Mouse (Mus musculus) forebrain, embryonic 12.5 days (tissue): ENCODE data around the gene Lpin2. TPM values are rescaled to one million over a fixed set of nuclear protein-coding genes. Genes with fewer than 3 reads are reported as not detected.

Source experiments
- ATAC-seq: fragments of 200-750 bp; cut with Nextera tagmentation; 2 replicates; pipeline ENCODE4 v1.8.0; 2017; ENCODE audit warnings: moderate TSS enrichment; ENCODE audit not compliant: low FRiP score
- H3K27ac ChIP-seq: fragments of 300-500 bp; sonication (generic); 2 replicates; pipeline ENCODE4 v1.5.1; 2016; ENCODE audit warnings: mild to moderate bottlenecking
- H3K27me3 ChIP-seq: fragments of 300-500 bp; sonication (generic); 2 replicates; pipeline ENCODE4 v1.6.1; 2016; ENCODE audit warnings: mild to moderate bottlenecking
- H3K36me3 ChIP-seq: fragments of 300-500 bp; sonication (generic); replicated peaks from 2 replicates; pipeline ENCODE4 v1.6.1; 2016; ENCODE audit warnings: mild to moderate bottlenecking
- H3K4me1 ChIP-seq: fragments of 300-500 bp; sonication (generic); 2 replicates; pipeline ENCODE4 v1.6.1; 2016
- H3K4me2 ChIP-seq: fragments of 300-500 bp; sonication (generic); 2 replicates; pipeline ENCODE4 v1.6.1; 2016; ENCODE audit warnings: mild to moderate bottlenecking, moderate library complexity
- H3K4me3 ChIP-seq: fragments of 300-500 bp; sonication (generic); replicated peaks from 2 replicates; pipeline ENCODE4 v1.5.1; 2016; ENCODE audit warnings: mild to moderate bottlenecking
- H3K9ac ChIP-seq: fragments of 300-500 bp; sonication (generic); 2 replicates; pipeline ENCODE4 v1.6.1; 2016; ENCODE audit warnings: mild to moderate bottlenecking
- H3K9me3 ChIP-seq: fragments of 300-500 bp; sonication (generic); 2 replicates; pipeline ENCODE4 v1.6.1; 2016
- WGBS: fragments of 180-500 bp; shearing (Covaris S2); methylation state at CpG from one replicate; pipeline ENCODE4 v1.1.7; 2016; 5-methylcytosine and 5-hydroxymethylcytosine counted together
- polyA plus RNA-seq: library from polyadenylated mRNA; unstranded; fragments of >200 nt; fragmentation: Nextera tagmentation; extraction: Ambion mirVana; gene quantifications from 2 replicates; pipeline ENCODE4 v1.2.1, GENCODE M21; 2016

Gene Lpin2
- polyA plus RNA-seq, 1 experiment from 2014 or later, result 45.3 TPM

DNA sequence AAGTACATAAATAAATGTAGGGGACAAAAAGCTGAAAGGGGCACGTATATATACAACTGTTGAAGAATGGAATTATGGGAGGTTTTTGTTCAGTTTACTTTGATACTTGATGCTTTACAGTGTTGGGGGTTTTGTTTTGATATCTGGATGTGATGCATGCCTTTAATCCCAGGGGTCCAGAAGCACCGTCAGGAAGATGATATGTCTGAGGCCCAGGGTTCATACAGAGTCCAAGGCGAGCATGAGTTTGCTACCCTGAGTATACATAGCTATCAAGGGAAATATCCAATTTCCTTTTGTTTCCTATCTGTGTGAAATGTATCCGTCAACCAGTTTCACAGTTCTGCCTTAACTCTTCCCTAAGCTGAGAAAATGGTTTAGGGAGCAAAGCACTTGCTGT lies 29.0 kb upstream of the Lpin2 start:
- no peak for ATAC-seq
- Histone ChIP-seq H3K27me3 (no peaks in the 10 kb centered on the region), H3K4me3 (no peak overlapping the region), H3K4me1 (no peaks in the 10 kb centered on the region), H3K4me2 (no peak overlapping the region), H3K9ac (no peak overlapping the region), H3K9me3 (no peaks in the 10 kb centered on the region), H3K36me3 (no peaks in the 10 kb centered on the region), H3K27ac (no peak overlapping the region)
- WGBS, result 79% methylated on average over 4 of the region's 4 CpGs

DNA sequence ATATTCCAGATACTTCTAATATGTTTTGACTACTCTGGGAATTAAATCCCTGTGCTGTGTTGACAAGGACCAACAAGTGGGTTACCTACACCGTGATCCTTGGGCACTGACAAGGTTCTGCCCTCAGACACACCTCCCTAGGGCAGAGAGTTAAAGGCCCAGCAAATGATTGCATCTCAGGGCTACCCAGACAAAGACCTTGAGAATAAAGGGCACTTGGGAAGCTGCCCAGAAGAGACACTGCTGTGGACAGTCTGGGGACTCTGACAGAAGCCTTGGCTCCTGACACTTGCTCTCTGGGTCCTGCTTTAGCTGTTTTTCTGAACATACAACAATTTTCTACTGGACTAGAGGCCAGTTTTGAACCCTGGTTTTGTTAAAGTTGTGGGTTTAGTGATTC lies 27.1 kb upstream of the Lpin2 start:
- no peak overlapping the region for H3K9ac ChIP-seq
- ATAC-seq, result no peak
- H3K27me3 ChIP-seq, result no peaks in the 10 kb centered on the region
- H3K4me2 ChIP-seq, result no peak overlapping the region
- 86% methylated on average over 1 of the region's 1 CpGs for WGBS
- no peaks in the 10 kb centered on the region for H3K36me3 ChIP-seq
- no peaks in the 10 kb centered on the region for H3K9me3 ChIP-seq
- H3K4me3 ChIP-seq, result no peak overlapping the region
- no peak overlapping the region for H3K27ac ChIP-seq
- H3K4me1 ChIP-seq, result peaks cover 10% of the 10 kb centered on the region

DNA sequence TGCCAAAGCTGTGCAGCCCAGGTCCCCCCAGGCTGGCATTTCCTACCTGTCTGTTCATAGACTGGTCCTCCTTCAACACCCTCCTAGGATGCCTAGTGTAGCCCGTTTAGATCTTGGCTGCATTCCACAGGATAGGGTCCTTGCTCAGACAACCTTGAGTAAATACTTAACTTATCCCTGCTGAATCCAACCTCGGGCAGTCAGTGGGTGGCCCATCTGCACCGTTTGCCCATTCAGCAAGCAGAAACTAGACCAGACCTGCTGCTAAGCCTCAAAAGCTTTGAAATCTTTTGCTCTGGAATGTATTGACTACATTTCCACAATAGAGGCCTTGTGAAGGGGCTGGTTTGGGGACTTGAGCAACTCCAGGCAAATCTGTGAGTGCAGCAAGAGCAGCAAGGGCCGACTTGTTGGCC lies 23.2 kb upstream of the Lpin2 start:
- Histone ChIP-seq H3K27ac (0 out of 2 replicates have a peak overlapping the region, but pooled peaks have one; percentile 33), H3K27me3 (no peaks in the 10 kb centered on the region), H3K4me2 (no peak overlapping the region), H3K4me1 (peaks cover 10% of the 10 kb centered on the region), H3K4me3 (no peak overlapping the region), H3K9me3 (no peaks in the 10 kb centered on the region), H3K36me3 (no peaks in the 10 kb centered on the region), H3K9ac (no peak overlapping the region)
- WGBS, result 10% methylated on average over 4 of the region's 4 CpGs
- no peak for ATAC-seq

DNA sequence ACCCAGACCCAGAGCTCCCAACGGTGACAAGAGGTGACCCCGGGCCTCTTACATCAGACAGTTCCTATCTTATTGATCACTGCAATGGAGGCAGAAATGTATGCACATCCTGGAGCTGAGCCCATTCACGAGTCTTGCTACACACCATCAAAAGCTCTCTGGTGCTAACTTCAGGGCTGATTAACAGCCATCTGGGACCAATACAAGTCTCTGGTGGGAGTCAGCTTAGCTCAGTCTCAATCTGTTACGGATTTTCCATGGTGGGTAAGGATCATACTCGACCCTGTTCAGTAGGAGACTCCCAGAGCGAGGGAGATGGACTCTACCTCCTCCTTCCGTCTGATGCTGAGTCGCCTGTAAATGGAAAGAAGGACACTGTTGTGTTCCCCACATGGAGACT lies 22.6 kb upstream of the Lpin2 start:
- ATAC-seq, result no peak
- 67% methylated on average over 8 of the region's 8 CpGs for WGBS
- H3K27me3 ChIP-seq, result no peaks in the 10 kb centered on the region

DNA sequence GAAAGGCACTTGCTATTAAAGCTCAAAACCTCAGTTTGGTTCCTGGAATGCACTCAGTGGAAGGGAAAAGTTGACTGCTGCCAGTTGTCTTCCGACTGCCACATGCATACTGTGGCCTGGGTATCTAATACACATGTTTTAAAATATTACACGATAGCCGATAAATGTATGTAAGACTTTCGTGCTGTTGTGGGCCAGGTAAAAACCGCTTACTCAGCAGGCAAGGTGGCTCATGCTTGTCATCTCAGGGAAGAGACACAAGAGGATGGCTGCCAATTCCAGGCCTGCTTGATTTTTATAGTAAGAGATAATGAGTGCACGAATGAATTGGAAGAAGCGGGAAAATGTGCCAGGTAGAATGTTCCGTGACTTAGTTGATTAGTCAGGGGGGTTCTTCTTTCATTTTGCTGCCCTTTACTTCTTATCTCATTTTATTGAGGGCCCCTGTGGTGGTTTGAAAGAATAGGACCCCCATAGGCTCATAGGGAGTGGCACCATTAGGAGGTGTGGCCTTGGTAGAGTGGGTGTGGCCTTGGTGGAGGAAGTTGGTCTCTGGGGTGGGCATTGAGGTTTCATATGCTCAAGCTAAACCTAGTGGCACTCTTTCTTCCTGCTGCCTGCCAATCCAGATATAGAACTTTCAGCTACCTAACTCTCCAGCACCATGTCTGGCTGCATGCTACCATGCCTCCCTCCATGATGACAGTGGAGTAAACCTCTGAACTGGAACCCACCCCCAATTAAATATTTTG lies 21.9 kb upstream of the Lpin2 start:
- Histone ChIP-seq H3K36me3 (no peaks in the 10 kb centered on the region), H3K4me3 (no peak overlapping the region), H3K27ac (no peak overlapping the region), H3K4me2 (no peak overlapping the region), H3K9me3 (no peaks in the 10 kb centered on the region), H3K4me1 (peaks cover 10% of the 10 kb centered on the region), H3K9ac (no peak overlapping the region), H3K27me3 (no peaks in the 10 kb centered on the region)
- WGBS, result 95% methylated on average over 8 of the region's 8 CpGs
- no peak for ATAC-seq

More for the DNA sequence above, 22.6 kb upstream of the Lpin2 start:
- H3K4me1 ChIP-seq, result peaks cover 10% of the 10 kb centered on the region
- no peak overlapping the region for H3K4me2 ChIP-seq
- H3K9ac ChIP-seq, result no peak overlapping the region
- H3K4me3 ChIP-seq, result no peak overlapping the region
- no peaks in the 10 kb centered on the region for H3K9me3 ChIP-seq
- H3K27ac ChIP-seq, result 0 out of 2 replicates have a peak overlapping the region, but pooled peaks have one; percentile 33
- no peaks in the 10 kb centered on the region for H3K36me3 ChIP-seq

DNA sequence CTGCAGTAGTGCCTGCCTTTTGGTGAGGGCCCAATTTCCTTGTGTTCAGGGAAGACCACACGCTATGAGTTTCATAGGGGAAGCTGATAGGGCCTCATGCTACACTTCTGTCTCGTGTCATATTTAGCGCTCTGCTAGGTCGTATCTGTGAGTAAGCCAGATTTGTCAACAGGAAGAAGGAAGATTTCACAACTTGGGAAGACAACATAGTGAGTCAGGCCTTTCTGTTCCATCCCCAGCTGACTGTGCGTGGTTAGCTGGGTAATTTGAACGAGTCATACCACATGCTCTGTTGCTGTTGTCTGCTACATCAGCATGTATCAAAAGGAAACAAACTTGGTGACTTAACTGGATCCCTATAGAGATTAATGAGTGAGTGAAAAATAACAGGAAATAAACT lies 17.4 kb upstream of the Lpin2 start:
- no peak overlapping the region for H3K4me2 ChIP-seq
- no peaks in the 10 kb centered on the region for H3K27me3 ChIP-seq
- H3K4me3 ChIP-seq, result no peak overlapping the region
- no peaks in the 10 kb centered on the region for H3K36me3 ChIP-seq
- H3K4me1 ChIP-seq, result no peaks in the 10 kb centered on the region
- no peak overlapping the region for H3K27ac ChIP-seq
- WGBS, result 81% methylated on average over 6 of the region's 6 CpGs
- no peak overlapping the region for H3K9ac ChIP-seq
- ATAC-seq, result no peak
- H3K9me3 ChIP-seq, result no peaks in the 10 kb centered on the region

DNA sequence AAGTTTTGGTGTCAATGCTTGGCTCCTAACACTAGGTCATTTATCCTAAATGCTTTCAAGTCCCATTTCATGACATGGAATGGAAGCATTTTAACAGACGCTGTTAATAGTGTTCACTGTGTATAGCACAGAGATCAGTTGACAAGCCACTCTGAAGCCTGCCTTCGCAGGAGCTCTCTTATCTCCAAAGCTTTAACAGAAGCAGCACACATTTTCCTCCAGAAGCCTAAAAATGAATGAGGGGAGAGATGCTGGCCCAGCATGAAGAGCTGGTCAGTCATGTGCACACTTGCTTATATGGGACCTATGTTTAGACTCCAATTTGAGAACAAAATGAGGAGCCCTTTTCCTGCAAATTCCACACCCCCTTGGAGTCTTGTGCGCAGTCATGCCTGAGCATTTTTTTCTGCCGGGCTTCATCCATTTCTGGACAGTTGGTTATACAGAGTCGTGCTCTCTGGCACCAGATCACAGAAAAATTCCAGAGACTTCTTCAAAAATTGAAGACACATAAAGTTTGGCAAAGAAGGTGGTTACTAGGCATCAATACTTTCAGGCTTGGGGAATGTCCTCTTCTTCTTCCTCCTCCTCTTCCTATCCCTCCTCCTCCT lies 14.1 kb upstream of the Lpin2 start:
- no peaks in the 10 kb centered on the region for H3K4me1 ChIP-seq
- H3K9ac ChIP-seq, result no peak overlapping the region
- no peak for ATAC-seq
- no peak overlapping the region for H3K4me3 ChIP-seq
- H3K4me2 ChIP-seq, result no peak overlapping the region
- 91% methylated on average over 5 of the region's 5 CpGs for WGBS
- no peak overlapping the region for H3K27ac ChIP-seq
- H3K9me3 ChIP-seq, result no peaks in the 10 kb centered on the region
- H3K36me3 ChIP-seq, result no peaks in the 10 kb centered on the region
- no peaks in the 10 kb centered on the region for H3K27me3 ChIP-seq

DNA sequence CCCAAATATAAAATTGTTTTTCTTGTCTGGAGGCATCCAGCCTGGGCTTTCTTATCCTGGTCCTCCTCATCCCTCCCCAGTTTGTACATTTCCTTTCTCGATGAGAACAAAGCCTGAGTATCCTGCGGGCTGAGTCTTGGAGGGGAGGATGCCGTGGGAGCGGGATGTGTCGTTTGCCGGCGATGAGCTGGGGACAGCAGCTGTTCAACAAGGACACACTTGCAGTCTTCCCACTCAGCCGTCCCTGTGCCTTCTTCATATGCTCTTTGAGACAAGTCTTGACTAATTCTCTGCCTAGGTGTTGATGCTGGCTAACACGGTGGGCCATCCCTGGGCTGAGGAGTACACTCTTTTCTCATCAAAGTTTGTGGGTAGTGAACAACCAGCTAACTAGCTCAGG lies 13.5 kb upstream of the Lpin2 start:
- Histone ChIP-seq H3K27ac (no peak overlapping the region), H3K27me3 (no peaks in the 10 kb centered on the region), H3K9me3 (no peaks in the 10 kb centered on the region), H3K4me2 (no peak overlapping the region), H3K9ac (no peak overlapping the region), H3K4me3 (no peak overlapping the region), H3K4me1 (no peaks in the 10 kb centered on the region), H3K36me3 (no peaks in the 10 kb centered on the region)
- 66% methylated on average over 9 of the region's 9 CpGs for WGBS
- no peak for ATAC-seq

DNA sequence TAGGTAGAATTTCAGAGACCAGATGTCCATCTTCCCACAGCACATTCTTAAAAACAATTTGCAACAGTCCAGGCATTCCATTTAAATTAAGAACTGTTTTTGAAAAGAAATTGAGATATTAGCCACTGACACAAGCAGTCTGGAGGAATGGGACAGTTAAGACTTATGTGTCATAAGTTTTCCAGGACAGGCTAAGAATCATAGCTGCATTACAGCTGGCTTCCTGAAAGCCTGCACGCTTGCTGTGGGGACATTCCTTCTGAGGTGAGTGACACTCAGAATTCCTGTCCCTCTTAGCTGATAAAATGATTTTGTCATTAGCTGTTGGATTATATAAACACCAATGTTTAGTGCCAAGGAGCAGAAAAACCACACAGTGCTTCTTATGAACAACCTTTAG lies 12.7 kb upstream of the Lpin2 start:
- ATAC-seq, result no peak
- WGBS, result 88% methylated on average over 1 of the region's 1 CpGs
- Histone ChIP-seq H3K27ac (no peak overlapping the region), H3K4me2 (no peak overlapping the region), H3K9ac (no peak overlapping the region), H3K27me3 (no peaks in the 10 kb centered on the region), H3K9me3 (no peaks in the 10 kb centered on the region), H3K4me3 (no peak overlapping the region), H3K36me3 (no peaks in the 10 kb centered on the region), H3K4me1 (no peaks in the 10 kb centered on the region)

DNA sequence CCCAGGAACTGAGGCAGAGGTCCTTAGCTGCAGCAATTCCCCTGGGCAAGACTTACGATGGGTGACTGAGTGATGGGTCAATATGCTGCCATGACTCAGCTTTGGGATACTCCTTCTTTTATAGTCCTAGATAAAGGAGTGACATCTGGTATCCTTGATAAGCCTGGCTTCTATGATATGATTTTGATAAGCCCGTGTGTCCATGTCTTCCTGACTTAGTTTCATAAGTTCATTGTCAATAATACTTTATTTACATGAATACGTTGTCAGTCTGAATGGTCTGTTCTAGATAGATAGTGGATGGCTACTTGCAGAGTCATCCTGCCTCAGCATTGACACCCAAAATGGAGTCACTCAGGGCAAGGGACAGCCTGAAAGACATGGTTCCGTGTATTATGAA lies 11.2 kb upstream of the Lpin2 start:
- no peak overlapping the region for H3K4me3 ChIP-seq
- no peaks in the 10 kb centered on the region for H3K27me3 ChIP-seq
- no peaks in the 10 kb centered on the region for H3K4me1 ChIP-seq
- H3K4me2 ChIP-seq, result no peak overlapping the region
- WGBS, result 95% methylated on average over 4 of the region's 4 CpGs
- no peak overlapping the region for H3K9ac ChIP-seq
- no peaks in the 10 kb centered on the region for H3K36me3 ChIP-seq
- no peaks in the 10 kb centered on the region for H3K9me3 ChIP-seq
- no peak for ATAC-seq
- H3K27ac ChIP-seq, result no peak overlapping the region

DNA sequence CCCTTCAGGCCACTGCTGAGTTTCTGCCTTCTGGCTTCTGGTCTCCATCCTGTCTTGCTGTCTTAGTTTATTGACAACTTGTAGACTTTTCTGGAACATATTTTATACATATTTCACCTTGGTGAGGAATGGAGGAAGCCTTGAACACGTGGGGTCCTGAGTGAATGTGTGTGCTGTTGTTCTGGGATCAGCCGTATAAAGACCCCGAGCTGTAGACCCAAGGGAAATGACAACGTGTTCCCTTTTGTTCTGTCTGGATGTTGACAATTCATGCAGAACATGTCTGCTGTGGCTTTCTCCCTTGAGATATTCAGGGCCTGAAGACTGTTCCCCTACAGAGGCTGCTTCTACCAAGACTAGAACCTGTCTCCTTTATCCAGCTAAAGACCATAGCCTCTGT lies 5.0 kb upstream of the Lpin2 start:
- no peak for ATAC-seq
- H3K27ac ChIP-seq, result no peak overlapping the region
- H3K4me1 ChIP-seq, result peaks cover 3% of the 10 kb centered on the region
- no peaks in the 10 kb centered on the region for H3K9me3 ChIP-seq
- no peak overlapping the region for H3K4me3 ChIP-seq
- no peaks in the 10 kb centered on the region for H3K36me3 ChIP-seq
- 70% methylated on average over 4 of the region's 4 CpGs for WGBS
- H3K4me2 ChIP-seq, result no peak overlapping the region
- peaks cover 3% of the 10 kb centered on the region; the same call in 1 of the 2 replicates for H3K27me3 ChIP-seq
- no peak overlapping the region for H3K9ac ChIP-seq

DNA sequence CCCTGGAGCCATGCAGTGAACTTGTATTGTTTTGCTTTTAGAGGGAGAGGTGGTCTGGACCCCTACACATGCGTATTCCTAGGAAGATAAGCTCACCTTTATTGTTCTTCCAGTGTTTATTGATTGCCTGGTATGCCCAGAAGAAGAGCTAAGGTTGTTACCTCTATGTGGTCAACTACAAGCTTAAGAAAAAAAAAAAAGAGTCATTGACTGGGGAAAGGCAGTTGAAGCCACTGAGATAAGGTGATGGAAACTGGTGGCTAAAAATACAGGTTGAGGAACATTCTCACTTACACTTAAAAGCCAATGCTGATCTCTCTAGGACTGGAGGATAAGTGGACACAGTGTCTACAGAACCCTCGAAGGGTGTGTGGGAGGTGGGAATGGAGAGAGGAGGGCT lies 4.4 kb upstream of the Lpin2 start:
- H3K9ac ChIP-seq, result no peak overlapping the region
- H3K4me2 ChIP-seq, result no peak overlapping the region
- H3K4me3 ChIP-seq, result no peak overlapping the region
- H3K27ac ChIP-seq, result no peak overlapping the region
- no peaks in the 10 kb centered on the region for H3K9me3 ChIP-seq
- H3K27me3 ChIP-seq, result peaks cover 3% of the 10 kb centered on the region; the same call in 1 of the 2 replicates
- no peak for ATAC-seq
- H3K36me3 ChIP-seq, result no peaks in the 10 kb centered on the region
- H3K4me1 ChIP-seq, result peaks cover 8% of the 10 kb centered on the region
- WGBS, result 82% methylated on average over 2 of the region's 2 CpGs
